Mouse (Mus musculus): ENCODE results near the gene Ano3.
"Not testable (repeated sequence)": the region's sequence is repeated elsewhere in the genome, so short reads cannot be mapped to it uniquely, and the experiment has no call there.

Ano3 gene

DNA sequence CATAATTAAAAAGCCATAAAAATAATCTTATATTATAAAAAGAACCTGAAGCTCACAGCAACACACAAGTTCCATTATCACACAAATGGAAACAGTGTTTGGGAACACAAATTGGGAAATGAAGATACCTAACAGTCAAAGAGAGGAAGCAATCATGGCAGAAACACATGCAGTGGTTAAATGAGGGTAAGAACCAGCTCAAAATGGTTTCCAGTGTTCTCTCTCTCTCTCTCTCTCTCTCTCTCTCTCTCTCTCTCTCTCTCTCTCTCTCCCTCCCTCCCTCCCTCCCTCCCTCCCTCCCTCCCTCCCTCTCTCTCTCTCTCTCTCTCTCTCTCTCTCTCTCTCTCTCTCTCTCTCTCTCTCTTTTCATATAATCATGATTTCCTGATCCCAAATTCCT lies at the start of gene Ano3:
Ano3 (minus strand) TSS at position 101 of the 400 bp plus-strand sequence.
- DNase-seq, result not testable (repeated sequence)

DNA sequence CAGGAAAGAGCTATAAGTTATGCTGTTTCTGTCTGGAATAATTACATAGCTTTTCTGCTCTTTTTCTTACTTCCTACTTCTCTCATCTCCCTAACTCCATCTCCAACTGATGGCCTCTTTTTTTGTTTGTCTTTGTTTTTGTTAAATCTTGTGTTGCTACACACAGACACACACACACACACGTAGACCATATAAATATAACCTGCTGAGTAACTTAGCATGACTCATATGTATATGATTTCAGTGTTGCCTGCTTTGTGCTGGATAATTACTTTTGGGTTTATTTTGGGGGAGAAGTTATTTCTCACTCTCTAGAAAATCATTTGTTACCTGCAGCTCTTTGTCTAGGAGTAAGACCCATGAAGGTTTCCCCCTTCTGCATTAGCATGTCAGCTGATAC lies 39.3 kb upstream of the Ano3 start:
- no peak for DNase-seq

DNA sequence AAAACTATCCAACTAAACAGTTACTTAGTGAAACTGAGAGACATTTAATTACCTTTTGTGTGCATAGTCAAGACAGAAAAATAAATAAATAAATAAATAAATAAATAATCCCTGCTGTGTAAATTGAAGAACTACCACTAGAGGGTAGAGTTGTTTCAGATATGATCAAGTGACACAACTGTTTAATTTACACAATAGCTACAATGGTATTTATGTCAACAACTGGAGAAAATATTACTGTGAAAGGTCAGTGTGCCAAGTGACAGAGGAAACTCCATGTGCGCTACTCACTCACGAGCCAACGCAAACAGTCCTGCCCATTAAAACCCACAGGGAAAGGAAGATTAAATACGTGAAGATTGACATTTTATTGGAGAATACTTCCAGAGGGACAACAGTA lies 38.8 kb upstream of the Ano3 start:
- DNase-seq, result no peak

DNA sequence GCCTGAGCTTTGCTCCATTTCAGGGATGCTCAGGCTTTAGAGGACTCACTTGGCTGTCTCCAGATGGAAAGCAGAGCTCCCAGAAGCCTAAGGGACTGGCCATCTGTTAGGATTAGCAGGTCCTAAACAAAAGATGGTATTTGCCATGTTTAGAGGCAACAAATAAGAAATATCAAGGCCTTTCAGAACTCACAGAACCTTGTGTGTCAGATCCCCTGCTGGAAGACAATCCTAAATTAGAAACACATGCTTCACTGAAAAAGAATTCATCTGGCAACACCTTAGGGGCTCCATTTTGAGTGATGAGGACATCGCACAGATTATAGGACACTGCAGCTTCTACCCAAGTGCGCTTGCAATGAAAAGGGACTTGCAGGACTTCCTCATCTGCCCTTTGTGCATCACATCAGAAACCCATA lies 35.1 kb upstream of the Ano3 start:
- no peak for DNase-seq

DNA sequence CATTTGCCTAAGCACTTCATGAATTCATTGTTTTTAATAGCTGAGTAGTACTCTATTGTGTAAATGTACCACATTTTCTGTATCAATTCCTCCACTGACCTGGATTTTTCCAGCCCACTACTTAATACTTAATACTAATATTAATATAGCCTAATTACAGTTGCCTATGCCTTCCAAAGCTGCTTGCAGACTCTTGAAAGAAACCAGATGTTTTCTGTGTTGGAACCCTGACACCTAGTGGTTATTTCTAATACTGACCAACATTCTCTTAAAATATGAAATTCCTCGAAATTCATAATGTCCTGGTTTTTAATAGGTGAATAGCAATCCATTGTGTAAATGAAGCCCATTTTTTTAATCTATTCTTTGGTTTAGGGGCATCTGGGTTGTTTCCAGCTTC lies 31.0 kb upstream of the Ano3 start:
- DNase-seq, result no peak

DNA sequence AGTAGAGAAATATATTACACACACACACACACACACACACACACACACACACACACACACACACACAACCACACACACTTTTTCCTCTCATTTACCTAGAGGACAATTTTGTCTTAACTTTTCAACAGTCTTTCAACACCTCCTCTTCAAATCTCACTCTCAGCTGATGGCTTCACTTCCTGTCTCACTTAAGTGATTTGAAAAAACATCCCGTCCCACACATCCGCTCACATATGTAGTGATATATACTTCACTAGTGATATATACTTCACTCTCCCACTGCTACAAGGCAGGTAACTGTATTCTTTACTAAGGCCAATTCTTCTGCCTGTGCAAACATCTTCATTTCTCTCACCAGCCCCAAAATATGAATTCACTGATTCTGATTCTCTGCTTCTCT lies 28.9 kb upstream of the Ano3 start:
- DNase-seq, result no peak

DNA sequence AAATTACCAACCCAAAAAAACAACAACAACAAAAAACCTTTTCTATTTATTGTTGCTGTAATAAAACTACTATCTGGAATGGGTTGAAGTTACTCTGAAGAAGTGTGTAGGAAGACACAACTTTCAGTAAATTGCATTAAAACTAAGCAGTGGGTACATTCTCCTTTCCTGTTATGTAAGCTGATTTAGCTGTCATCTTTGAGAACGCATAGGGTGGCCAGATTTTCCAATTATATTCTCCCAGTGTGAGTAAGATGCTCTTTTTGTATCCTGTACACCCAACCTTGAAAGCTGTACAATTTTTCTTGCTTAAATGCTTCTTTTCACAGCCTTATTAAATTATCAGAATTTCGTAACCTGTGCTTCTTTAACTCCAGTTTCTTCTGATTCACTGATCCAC lies 26.1 kb upstream of the Ano3 start:
- no peak for DNase-seq

DNA sequence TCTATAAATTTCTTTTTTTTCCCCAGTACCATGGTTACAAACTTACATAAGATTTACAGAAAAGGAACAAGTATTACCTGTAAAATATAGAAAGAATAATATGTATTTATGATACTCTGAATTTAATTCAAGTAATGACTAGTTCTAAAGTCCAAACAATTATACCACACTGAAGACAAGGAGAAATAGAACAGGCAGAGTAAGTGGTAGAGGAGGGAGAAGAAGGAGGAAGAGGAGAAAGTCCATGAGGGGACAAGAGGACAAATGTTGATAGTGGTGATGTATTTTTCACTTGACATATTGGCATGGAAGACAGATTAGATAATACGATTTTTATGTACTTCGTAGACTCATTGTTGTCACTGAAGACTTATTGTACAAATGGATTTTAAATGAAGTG lies 19.4 kb upstream of the Ano3 start:
- DNase-seq, result no peak

DNA sequence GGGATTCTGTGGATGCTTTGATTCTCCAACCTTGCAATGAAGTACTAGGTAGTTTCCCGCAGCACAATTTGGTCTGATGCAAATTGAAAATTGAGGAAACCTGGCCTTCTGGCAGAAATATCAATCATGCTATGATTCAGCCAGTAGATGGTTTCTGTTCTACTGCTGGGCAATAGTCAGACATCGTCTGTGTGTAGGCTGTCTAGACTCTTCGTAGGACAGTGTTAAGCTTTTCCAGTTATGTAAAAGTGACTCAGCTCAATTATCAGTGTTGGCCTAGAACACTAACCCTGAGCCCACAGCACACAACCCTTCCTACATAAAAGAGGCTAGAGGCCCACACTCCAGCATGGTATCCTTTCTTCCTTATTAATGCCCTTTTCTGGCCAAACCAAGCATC lies 14.7 kb upstream of the Ano3 start:
- DNase-seq, result no peak

DNA sequence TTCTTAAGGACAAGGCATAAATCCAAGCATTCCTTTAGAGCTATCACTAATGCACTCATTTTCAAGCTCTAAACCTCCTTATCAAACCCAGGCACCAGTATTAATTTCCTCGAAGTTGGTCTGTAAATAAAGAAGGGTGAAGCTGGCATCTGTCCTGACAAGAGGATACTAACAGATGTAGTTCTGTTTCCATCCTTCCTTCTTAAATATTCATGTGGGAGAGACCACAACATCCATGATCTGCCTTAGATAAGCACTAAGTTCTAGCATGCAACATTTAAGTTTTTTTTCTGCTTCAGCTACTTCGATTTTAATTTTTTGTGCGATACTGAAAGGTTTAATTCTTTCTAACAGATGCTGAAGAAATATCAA lies 305 bp downstream of the Ano3 start:
- no peak for DNase-seq

DNA sequence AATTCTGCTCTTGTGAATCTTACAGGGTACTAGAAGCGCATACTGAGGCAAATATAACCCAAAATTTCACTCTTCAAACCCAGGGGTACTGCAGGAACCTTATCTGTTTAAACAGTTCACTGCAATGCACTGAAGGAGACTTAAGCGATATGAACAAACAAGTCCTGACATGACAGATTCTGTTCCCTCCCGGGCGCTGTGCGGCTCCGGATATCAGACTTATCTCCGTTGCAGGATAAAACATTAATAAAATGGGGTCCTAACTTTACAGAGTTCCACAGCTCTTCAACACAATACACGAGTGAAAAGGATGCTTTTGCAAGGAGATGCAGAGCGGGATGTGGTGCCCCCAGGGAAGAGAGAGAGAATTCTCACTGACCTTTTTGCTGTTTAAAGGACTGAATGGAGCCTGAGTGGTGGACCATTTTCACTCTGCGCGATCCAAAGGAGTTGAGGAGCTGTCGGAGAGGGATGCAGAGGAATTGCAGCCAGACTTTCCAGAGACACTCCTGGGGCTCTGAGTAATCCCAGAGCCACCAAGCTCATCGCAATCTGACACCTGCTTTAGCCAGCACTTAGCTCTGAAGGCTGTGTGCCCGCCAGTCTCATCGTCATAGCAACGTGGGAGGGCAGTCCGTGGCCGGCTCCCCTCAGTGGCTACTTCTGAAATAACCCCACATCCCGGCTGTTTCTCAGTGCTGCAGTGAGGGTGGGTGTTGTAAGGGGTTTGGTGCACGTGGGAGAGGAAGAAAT lies 868 bp downstream of the Ano3 start:
- no peak for DNase-seq

DNA sequence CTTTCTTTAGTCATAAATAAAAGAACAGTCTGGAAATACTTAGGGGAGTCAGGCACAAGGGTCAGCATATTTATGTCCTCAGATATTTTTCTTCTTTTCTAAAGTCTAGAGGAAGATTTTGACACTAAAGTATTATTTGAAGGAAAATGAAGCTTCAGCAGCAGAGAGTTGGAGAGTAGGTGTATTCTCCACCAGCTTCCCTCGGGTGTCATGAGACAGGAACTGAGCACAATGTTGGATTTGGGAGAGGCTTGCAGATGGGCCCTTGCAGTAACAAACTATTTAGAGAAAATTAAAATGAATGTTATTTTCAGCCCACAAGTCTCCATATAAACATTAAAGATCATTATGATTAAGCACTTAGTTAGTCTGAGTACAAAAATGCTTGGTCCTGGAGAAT lies 5.6 kb downstream of the Ano3 start:
- DNase-seq, result no peak

DNA sequence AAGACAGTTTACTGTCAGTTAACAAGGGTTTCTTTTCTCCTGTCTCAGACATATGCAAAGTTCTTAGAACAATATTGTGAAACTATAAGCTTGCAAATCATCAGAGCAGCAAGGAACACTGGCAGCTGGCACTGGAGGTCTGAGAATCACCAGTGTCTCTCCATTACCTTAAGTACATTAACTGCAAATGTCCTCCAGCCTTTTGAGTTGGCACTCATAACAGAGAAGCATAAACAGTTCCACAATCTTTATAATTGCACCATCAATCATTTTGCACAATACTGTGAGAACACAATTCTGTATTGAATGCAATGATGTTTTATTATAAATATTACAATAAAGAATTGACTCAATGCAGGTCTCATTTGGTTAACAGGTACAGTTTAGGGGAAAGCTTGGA lies 15.0 kb downstream of the Ano3 start:
- DNase-seq, result no peak

DNA sequence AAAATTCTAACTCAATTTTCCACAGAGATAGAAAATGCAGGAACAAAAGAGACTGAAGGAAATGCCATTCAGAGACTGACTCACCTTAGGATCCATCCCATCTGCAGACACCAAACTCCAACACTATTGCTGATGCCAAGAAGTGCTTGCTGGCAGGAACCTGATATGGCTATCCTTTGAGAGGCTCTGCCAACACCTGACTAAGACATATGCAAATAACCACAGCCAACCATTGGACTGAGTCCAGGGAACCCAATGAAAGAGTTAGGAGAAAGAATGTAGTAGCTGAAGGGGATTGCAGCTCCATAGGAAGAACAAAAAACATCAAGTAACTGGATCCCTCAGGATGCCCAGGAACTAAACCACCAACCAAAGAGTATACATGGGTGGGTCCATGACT lies 21.6 kb downstream of the Ano3 start:
- no peak for DNase-seq

DNA sequence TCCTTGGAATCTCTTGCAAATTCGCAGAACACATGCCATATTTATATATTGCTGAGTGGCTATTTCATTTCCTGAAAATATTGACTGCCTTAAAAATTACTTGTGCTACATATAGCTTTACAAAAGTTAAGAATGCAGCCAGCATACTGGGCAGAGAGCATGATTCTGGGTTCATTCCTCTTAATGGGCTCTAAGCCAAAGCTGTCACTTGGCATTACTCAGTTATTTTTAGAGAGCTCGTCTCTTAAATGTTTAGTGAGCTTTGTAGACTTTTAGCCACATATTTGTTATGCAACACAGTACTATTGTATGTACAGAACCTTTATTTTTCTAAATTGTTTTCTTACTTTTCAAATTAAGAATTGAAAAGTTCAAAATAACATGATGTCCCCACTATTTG lies 41.2 kb downstream of the Ano3 start:
- no peak for DNase-seq

DNA sequence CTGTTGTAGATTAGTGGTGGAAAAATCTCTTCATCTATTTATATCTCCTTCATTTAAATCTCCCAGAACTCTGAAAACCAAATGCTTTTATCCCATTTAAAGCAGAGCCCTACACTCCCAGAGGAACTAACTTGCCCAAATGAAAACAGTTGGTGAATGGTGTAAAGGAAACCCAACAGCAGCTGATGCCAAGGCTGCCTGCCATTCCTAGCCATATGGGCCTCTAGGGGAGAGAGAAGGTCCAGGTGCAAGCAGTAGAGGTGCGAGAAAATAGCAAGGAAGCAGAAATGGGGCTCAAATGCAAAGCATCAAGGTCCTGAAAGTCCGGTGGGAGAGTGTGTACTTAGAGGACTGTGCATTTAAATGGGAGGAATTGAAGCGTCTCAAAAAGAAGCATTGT lies 44.2 kb downstream of the Ano3 start:
- DNase-seq, result no peak

DNA sequence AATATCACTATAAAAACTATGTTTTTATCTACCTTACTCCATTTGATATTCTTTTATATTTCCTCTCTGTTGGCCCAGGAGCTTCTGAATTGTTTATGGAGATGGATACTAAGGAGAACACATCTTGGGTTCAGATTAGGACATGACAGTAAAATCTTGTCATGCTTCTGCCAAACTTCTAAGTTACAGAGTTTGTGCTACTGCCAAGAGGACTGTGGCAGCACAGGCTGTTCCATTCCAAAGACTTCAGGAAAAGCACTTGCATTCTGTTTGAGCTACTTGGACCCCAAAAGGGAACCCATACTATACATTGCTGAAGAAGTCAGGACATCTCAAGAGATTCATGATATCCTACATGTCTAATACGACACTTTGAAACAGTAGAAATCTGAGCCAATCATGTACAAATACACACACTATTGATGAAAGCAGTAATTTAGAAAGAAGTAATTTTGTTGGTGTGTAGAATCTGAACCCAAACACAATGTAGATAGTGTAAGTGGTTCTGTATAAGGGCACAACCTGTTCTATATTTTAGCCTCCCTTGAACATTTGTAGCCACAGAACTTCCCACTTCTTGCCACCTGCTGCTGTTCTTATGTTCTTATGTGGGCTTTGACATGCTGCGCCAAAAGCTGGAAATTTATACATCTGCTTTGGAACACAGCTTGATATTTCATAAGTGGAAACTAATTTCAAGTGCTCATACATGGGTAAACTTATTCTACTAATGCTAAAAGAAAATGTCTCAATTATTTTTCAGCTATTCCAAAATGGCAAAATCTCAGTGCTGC lies 54.0 kb downstream of the Ano3 start:
- DNase-seq, result no peak

DNA sequence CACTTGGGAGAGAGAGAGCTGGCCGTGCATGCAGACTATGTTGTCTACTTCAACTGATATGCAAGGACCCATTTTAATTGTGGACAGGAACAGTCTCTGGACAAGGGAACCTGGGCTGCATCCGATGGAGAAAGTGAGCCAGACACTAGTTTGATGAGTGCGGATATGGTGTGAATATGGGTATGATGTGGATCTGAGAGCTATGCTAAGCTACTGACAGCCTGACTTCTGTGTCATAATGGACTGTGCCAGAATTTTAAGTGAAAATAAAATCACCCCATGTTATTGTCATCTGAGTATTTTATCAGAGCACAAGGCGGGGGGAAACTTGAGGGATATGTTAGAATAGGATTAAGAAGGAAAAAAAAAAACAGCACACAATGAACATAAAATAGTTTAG lies 79.1 kb downstream of the Ano3 start:
- DNase-seq, result no peak

DNA sequence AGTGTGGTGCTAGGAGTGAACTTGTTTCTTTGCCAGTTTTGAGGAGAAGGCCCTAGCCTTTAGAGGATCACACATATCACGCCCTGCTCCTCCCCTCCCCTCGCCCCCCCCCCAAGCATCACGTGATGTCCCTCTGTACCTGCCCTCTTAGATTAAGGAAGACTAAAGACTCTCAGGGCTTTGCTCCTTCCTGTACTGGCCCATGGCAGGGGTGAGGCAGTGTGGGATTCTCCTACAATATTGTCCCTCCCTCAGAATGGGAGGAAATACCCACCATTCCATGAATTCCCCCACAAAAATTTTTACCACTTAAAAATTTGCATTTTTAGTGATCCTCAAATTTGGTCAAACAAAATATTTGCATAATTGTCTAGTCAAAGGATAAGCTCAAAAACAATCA lies 85.1 kb downstream of the Ano3 start:
- DNase-seq, result no peak

DNA sequence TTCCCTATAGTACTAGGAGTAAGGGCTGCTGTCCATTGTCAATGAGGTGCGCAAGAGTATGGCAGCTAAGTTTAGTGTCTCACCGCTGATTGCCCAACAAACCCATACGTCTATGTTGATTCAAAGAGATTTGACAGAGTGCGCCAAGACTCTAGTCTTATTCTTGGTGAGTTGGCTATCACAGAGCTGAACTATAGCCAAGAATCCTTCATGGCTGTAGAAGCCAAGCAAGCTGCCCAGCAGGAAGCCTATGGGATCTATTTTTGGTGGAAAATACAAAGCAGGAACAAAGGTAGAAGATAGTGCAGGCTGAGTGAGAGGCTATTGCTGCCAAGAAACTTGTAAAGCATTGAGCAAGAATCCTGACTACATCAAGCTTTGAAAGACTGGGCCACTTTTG lies 87.3 kb downstream of the Ano3 start:
- no peak for DNase-seq

DNA sequence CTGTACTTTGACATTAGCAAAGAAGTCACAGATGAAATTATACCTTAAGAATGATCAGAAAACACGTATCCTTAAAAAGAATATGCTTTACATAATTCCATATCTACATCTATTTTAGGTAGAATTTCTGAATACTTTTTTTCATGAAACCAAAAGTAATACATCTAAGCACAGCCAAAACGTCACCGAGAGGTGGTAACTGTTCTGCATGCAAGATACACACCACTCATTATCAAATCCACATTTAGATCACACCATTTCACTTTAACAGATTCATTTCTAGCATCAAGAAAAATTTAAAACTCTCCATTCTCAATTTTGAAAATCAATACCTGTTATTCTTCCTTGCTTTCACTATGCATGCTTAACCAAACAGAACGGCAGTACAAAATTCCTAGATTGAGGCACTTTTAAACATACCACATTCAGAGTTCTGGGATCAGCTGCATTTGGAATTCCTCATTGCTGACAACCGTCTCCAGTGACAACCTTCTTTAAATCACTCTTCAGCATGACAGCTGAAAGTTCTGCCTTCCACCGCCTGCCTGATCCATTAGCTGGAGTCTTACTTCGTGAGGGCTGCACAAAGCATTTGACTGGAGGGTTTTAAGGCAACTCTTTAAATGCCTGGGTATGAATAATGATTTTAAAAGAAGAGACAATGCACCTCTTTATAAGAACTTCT lies 111.0 kb downstream of the Ano3 start:
- DNase-seq, result no peak

DNA sequence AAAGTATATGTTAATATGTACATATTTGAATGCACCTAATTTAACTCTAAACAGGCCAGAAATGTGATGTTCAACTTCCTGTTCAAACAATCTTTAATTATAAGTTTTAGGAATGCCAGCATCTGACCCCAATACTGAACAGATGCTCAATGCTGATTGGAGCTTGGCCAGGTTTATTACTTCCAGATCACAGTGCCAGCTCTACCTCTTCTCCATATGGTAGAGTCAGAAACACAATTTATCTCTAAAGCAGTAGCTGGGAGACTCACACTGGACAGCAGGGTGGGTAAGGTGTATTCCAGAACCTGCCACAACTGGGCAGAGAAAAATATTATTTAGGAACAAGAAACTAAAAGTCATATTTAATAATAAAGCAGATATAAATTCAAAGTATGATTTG lies 134.5 kb downstream of the Ano3 start:
- DNase-seq, result no peak

DNA sequence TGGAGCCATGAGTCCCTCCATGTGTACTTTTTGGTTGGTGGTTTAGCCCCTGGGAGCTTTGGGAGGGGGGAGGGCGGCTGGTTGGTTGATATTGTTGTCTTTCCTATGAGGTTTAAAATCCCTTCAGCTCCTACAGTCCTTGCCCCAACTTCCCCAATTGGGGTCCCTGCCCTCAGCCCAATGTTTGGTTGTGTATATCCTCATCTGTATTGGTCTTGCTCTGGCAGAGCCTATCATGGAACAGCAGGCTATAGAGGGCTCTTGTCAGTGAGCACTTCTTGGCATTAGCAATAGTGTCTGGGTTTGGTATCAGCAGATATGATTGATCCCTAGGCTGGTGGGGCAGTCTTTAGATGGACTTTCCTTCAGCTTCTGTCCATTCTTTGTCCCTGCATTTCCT lies 135.8 kb downstream of the Ano3 start:
- DNase-seq, result no peak

Measured in thymus, adult 18-20 months (tissue).